Mouse (Mus musculus) kidney, postnatal 25 days (tissue): Measurements from ENCODE around the gene Mast1.

Source experiments
- DNase-seq, 2 experiments: peaks; one replicate each; pipeline ENCODE4 v3.0.0; 2021; ENCODE audit warnings: mixed read lengths in 2 of 2

Gene Mast1

GRCm38 (mm10) chr8:84871376-84872308 is 65.5 kb downstream of the Mast1 start, which contains the start of gene Syce2:
TSS of gene Syce2 (plus strand) at chr8:84872111.
- peak; percentile 90 to 91 for DNase-seq
